Mouse (Mus musculus) neutrophil, adult 5-6 weeks (primary cell): ENCODE results near the gene Kiss1r. TPM values are rescaled to one million over a fixed set of nuclear protein-coding genes. Genes with fewer than 3 reads are reported as not detected.
A peak's percentile ranks its signal among the peaks of the same experiment; 100 is the strongest.
"Not testable (repeated sequence)": the region's sequence is repeated elsewhere in the genome, so short reads cannot be mapped to it uniquely, and the experiment has no call there.

Experiments
- ATAC-seq: fragments of 151-379, 151-347 bp; 2 replicates; pipeline ENCODE4 v1.8.0; 2017; ENCODE audit warnings: mild to moderate bottlenecking, moderate TSS enrichment; ENCODE audit not compliant: insufficient number of reproducible peaks, poor library complexity, low FRiP score, severe bottlenecking; ENCODE audit errors: extremely low read depth
- total RNA-seq: library from RNA; stranded (forward); fragments of 200-1000 nt; gene quantifications from 2 replicates; pipeline ENCODE4 v1.2.3, GENCODE M21; 2017

Kiss1r gene
- total RNA-seq, 1 experiment from 2014 or later, result 2.4 TPM

- no peak for ATAC-seq
Observed at GRCm38 (mm10) chr10:79934272-79934721, 17.5 kb downstream of the Kiss1r start.

DNA sequence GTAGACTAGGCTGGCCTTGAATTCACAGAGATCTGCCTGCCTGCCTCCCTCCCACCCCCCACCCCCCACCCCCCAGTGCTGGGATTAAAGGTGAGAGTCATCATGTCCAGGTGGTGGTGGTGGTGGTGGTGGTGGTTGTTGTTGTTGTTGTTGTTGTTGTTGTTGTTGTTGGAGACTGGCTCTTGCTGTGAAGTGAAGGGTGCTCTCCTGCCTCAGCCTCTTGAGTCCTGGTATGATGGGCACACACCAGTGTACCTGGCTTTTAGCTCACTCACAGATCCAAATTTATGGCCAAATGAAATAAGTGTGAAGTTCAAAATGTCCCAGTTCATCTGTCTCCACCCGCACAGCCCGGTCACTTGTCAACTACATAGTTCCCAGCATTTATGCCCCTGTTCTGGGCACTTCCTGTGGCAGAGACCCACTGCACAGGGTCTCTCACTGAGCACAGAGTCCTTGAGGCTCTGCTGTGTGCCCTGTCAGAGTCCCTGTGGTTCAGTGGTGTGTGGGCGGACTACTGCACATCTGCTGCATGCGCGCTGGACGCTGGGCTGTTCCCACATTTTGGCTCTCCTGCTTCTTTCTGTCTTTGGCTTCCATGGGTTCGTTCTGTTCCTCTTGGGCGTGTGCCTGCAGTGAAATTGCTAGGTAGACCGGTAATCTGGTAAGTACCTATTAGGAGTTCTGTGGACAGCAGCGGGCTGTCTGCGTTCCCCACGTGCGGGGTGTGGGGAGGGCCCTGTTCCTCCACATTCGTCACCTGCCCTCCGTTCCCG lies 18.2 kb downstream of the Kiss1r start:
- ATAC-seq, result no peak

DNA sequence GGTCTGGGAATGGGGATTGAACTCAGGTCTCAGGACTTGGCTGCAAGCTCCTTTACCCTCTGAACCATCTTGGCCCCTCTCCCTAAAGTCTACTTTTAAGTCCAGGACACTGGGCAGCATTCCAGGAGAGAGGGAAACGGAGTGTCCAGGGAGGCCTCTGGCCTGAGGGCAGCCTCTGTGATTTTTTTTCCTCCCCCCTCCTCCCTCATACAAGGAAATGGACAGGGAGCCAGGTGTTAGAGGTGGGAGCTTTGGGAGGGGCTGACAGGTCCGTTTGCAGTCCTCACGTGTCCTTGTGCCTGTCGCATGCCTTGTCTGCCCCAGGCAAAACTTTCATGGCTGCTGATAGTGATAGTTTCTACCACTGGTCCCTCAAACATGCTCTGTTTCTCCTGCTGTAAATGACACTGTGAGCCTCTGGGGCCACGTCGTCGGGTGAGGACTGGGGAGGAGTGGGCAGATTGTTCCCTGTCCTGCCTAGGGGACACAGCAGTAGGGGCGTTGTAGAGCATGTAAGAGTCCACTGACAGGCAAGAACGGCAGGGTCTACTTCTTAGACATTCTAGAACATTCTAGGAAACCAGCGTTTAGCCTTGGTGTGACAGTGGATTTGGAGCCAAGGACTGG lies 19.6 kb downstream of the Kiss1r start:
- no peak for ATAC-seq

DNA sequence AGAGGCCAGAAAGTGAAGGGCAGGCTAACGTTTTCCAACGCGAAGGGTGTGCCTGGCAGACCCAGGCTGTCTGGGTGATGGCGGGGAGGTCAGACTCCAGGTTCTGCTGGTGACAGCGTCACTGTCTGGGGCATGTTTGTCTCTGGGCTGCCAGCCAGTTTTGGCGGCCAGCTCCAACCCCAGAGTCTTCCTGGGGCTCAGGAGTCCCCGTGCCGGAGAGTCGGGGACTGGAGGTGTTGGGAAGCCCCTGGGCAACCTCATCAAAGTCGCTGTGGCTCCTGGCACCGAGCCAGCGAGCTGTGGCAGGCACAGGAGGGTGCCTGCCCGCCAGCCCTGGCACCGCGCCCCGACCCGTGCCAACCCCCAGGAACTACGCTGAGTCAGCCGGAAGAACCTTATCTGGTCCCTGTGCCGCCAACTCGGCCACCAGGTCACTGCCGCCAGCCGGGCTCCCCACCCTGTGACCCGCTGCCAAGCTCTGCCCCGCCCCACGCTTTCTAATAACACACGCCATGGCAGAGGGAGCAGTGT lies 20.2 kb downstream of the Kiss1r start:
- peak; percentile 51 for ATAC-seq

- no peak for ATAC-seq
Observed at GRCm38 (mm10) chr10:79937775-79938526, 21.2 kb downstream of the Kiss1r start.

GRCm38 (mm10) chr10:79940749-79941148 lies 24.0 kb downstream of the Kiss1r start:
- ATAC-seq, result peak; percentile 81

- no peak for ATAC-seq
Observed at GRCm38 (mm10) chr10:79942988-79943387, 26.2 kb downstream of the Kiss1r start.

DNA sequence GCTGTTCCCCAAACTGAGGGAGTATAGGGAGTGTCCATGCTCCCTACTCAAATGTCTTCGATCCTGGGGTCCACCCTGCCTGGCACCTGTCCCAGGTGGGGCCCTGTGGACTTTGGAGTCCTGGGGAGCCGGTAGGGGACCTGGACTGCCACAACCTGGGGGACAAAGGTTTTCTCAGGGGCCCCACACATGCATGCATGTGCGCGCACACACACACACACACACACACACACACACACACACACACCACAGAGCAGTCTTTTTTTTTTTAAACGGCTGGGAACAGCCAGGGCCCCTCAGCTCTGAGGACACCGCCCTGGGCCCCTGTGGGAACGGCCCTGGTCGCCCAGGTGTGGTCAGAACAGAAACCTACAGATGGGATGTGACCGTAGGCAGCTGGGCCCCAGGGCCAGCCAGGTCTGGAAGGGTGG lies 26.7 kb downstream of the Kiss1r start:
- no peak for ATAC-seq

GRCm38 (mm10) chr10:79945507-79946234 lies 28.9 kb downstream of the Kiss1r start:
- no peak for ATAC-seq

DNA sequence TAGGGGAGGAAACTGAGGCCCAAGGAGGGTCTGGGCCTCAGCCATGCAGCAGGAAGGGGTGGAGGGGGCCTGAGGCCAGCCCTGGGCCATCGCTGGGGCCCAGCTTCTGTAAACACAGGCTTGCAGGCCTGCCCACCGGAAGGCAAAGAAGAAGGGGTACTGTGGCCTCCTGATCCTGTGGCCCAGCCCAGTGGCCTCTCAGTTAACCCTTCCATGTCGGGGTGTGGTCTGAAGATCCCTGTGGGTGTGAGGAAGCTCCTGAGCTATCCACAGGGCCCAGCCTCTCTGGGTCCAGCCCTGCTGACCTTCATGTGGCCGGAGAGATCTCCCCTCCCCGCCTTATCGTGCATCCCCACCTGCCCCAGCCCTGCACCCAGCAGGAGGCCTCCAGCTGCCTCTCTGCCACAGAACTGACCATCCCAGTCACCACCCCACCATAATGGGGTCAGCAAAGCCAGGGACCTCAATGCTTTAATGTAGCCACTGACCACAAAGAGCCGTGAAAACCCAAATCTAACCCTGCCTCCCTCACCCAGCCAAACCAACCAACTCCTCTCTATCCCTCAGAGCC lies 30.1 kb downstream of the Kiss1r start:
- ATAC-seq, result no peak

DNA sequence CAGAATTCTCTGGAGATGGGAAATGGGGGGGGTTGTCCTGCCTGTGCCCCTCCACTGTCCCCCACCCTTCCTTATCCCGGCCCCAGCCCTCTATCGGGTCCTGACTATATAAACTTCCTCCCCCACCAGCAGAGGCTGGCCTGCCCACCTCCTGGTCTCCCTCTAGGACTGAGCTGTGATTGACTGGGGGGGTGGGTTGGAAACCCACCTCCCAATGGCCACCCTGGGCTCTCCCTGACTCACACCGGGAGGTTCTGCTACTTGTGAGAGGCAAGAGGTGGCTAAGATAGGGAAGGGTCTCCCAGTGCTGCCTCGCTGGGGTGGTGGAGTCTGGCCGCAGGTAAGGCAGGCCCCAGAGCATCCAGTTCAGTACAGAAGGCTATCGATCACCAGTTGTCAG lies 30.7 kb downstream of the Kiss1r start:
- ATAC-seq, result no peak

DNA sequence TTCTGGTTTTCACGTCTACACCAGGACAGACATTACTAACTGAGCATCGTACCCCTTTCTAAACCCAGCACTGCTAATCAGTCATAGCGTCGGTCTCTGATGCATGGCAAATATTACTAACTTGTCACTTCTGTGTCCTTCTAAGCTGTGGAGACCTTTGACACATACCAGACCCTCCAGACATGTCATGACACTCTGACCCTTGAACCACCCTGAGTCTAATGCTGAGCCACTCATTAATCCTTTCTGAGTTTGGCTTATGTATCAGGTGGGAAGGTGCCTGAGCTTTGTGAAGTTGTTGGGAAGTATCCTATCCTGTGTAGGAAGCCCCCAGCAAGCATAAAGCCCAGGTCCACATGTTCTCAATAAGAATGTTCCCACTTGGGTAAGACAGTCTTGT lies 33.1 kb downstream of the Kiss1r start:
- ATAC-seq, result no peak

DNA sequence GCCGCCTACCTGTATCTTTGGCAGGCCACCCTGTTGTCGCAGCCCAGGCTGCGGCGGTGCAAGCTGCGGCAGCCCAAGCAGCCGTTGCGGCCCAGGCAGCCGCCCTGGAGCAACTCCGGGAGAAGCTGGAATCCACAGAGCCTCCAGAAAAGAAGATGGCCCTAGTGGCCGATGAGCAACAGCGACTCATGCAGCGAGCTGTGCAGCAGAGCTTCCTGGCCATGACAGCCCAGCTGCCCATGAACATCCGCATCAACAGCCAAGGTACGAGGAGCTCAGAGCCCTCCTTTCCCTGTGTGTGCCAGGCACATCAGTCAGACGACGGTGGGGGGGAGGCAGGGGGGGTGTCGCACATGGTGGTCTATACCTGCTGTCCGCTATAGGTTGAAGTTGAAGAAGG lies 33.9 kb downstream of the Kiss1r start:
- ATAC-seq, result no peak

- ATAC-seq, result no peak
Observed at GRCm38 (mm10) chr10:79953946-79954345, 37.2 kb downstream of the Kiss1r start.

DNA sequence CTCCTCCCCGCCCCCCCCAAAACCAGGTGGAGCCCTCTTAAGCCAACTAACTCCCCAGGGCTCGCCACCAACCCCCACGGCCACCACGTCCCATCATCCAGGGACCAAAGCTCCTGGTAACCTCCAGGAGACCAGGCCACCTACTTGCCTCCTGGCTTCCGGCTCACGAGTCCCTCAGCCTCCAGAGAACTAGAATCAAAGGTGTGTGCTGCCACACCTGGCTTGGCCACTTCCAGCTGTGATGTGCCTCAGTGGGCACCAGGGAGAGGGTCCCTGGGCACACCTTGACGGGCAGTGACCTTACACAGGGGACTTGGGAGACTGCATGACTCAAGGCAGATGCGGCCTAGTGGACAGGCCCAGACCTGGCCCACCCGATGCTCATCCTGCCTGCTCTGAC lies 38.9 kb downstream of the Kiss1r start:
- ATAC-seq, result no peak

- no peak for ATAC-seq
Observed at GRCm38 (mm10) chr10:79956643-79957154, 39.9 kb downstream of the Kiss1r start.

- peak; percentile 71; the same call in 1 of the 2 replicates for ATAC-seq
Observed at GRCm38 (mm10) chr10:79958140-79958816, 41.5 kb downstream of the Kiss1r start.

- ATAC-seq, result not testable (repeated sequence)
Observed at GRCm38 (mm10) chr10:79959412-79959811, 42.6 kb downstream of the Kiss1r start.
